Mouse (Mus musculus) G1E (cell line): ENCODE measurements around the gene Gm28551.

Experiments used
- CTCF ChIP-seq: IDR thresholded peaks from 2 replicates; pipeline ENCODE4 v1.5.1; 2012; ENCODE audit warnings: low read depth, low read length, inconsistent platforms, mixed read lengths
- GATA1 ChIP-seq: IDR thresholded peaks from 2 replicates; pipeline ENCODE4 v1.6.1; 2012; ENCODE audit warnings: borderline replicate concordance, low read length, inconsistent platforms, mixed read lengths
- GATA2 ChIP-seq: IDR thresholded peaks from 2 replicates; pipeline ENCODE4 v1.6.1; 2012; ENCODE audit warnings: low read depth, low read length, inconsistent platforms, borderline replicate concordance
- POLR2AphosphoS5 ChIP-seq: IDR thresholded peaks from 2 replicates; pipeline ENCODE4 v1.6.1; 2012; ENCODE audit warnings: low read depth, low read length, inconsistent platforms; ENCODE audit not compliant: insufficient replicate concordance
- TAL1 ChIP-seq: conservative IDR thresholded peaks from 2 replicates; pipeline ENCODE4 v1.6.1; 2012; ENCODE audit warnings: low read depth, low read length, inconsistent platforms, mixed read lengths

GRCm38 (mm10) chr1:53324277-53324676 lies 28.2 kb downstream of the Gm28551 start:
- TF ChIP-seq CTCF: no peak
- TF ChIP-seq TAL1: peak; percentile 76
- TF ChIP-seq GATA2: no peak
- TF ChIP-seq POLR2AphosphoS5: no peak
- TF ChIP-seq GATA1: no peak
